Mouse (Mus musculus) cerebellum, postnatal 25 days (tissue): ENCODE data around the gene Zfp978.
A peak's percentile ranks its signal among the peaks of the same experiment; 100 is the strongest.
"Not testable (repeated sequence)": the region's sequence is repeated elsewhere in the genome, so short reads cannot be mapped to it uniquely, and the experiment has no call there.

Experiments used
- DNase-seq, 2 experiments: peaks; one replicate each; pipeline ENCODE4 v3.0.0; 2021; ENCODE audit warnings: mixed read lengths in 2 of 2

The Zfp978 gene

GRCm38 (mm10) chr4:147351376-147351980 is 9.6 kb upstream of the Zfp978 start:
- not testable (repeated sequence) for DNase-seq

GRCm38 (mm10) chr4:147353626-147354025 is 7.5 kb upstream of the Zfp978 start:
- not testable (repeated sequence) for DNase-seq

- DNase-seq = not testable (repeated sequence)
Measured at GRCm38 (mm10) chr4:147356042-147356441, 5.1 kb upstream of the Zfp978 start.

- DNase-seq = not testable (repeated sequence)
Measured at GRCm38 (mm10) chr4:147357195-147357594, 3.9 kb upstream of the Zfp978 start.

- not testable (repeated sequence) for DNase-seq
Measured at GRCm38 (mm10) chr4:147361872-147362271, 769 bp downstream of the Zfp978 start.

- DNase-seq = not testable (repeated sequence)
Measured at GRCm38 (mm10) chr4:147369564-147369963, 8.5 kb downstream of the Zfp978 start.

GRCm38 (mm10) chr4:147383199-147383598 is 22.1 kb downstream of the Zfp978 start:
- DNase-seq = not testable (repeated sequence)

GRCm38 (mm10) chr4:147397201-147397600 is 36.1 kb downstream of the Zfp978 start:
- not testable (repeated sequence) for DNase-seq

- DNase-seq = not testable (repeated sequence)
Measured at GRCm38 (mm10) chr4:147397934-147398682, 37.0 kb downstream of the Zfp978 start.

- DNase-seq = peak in 1 of 2 experiments; percentile 12
Measured at GRCm38 (mm10) chr4:147398741-147399140, 37.6 kb downstream of the Zfp978 start.

- DNase-seq = not testable (repeated sequence)
Measured at GRCm38 (mm10) chr4:147399505-147399904, 38.4 kb downstream of the Zfp978 start.

- DNase-seq = not testable (repeated sequence)
Measured at GRCm38 (mm10) chr4:147400031-147400847, 39.1 kb downstream of the Zfp978 start.

GRCm38 (mm10) chr4:147400848-147401715 is 40.0 kb downstream of the Zfp978 start:
- DNase-seq = not testable (repeated sequence)

GRCm38 (mm10) chr4:147401736-147402506 is 40.8 kb downstream of the Zfp978 start:
- DNase-seq = not testable (repeated sequence)

- DNase-seq = not testable (repeated sequence)
Measured at GRCm38 (mm10) chr4:147402507-147402890, 41.4 kb downstream of the Zfp978 start.

- not testable (repeated sequence) for DNase-seq
Measured at GRCm38 (mm10) chr4:147403509-147403908, 42.4 kb downstream of the Zfp978 start.

GRCm38 (mm10) chr4:147403931-147404913 is 43.1 kb downstream of the Zfp978 start:
- DNase-seq = not testable (repeated sequence)

- peak; percentile 38 to 58 for DNase-seq
Measured at GRCm38 (mm10) chr4:147406735-147407462, 45.8 kb downstream of the Zfp978 start.

GRCm38 (mm10) chr4:147407463-147407822 is 46.3 kb downstream of the Zfp978 start:
- no peak for DNase-seq
